Mouse (Mus musculus) lung, embryonic 16.5 days (tissue): ENCODE measurements around the gene Pcsk2. TPM values are rescaled to one million over a fixed set of nuclear protein-coding genes. Genes with fewer than 3 reads are reported as not detected.

Experiments
- ATAC-seq: fragments of 200-750 bp; cut with Nextera tagmentation; 2 replicates; pipeline ENCODE4 v1.8.0; 2017; ENCODE audit warnings: low read depth, mild to moderate bottlenecking, moderate library complexity
- H3K27ac ChIP-seq: fragments of 300-500 bp; sonication (generic); 2 replicates; pipeline ENCODE4 v1.5.1; 2014; ENCODE audit warnings: mild to moderate bottlenecking, control low read depth, low read length
- H3K27me3 ChIP-seq: fragments of 300-500 bp; sonication (generic); 2 replicates; pipeline ENCODE4 v1.6.1; 2014; ENCODE audit warnings: low read depth, low read length, mixed read lengths; ENCODE audit not compliant: control insufficient read depth, insufficient read depth
- H3K36me3 ChIP-seq: fragments of 300-500 bp; sonication (generic); 2 replicates; pipeline ENCODE4 v1.6.1; 2014; ENCODE audit warnings: low read length; ENCODE audit not compliant: control insufficient read depth, insufficient read depth
- H3K4me1 ChIP-seq: fragments of 300-500 bp; sonication (generic); replicated peaks from 2 replicates; pipeline ENCODE4 v1.6.1; 2014; ENCODE audit warnings: low read length, mixed read lengths; ENCODE audit not compliant: control insufficient read depth, insufficient read depth
- H3K4me2 ChIP-seq: fragments of 300-500 bp; sonication (generic); 2 replicates; pipeline ENCODE4 v1.6.1; 2014; ENCODE audit warnings: low read depth, low read length, control low read depth
- H3K4me3 ChIP-seq: fragments of 300-500 bp; sonication (generic); 2 replicates; pipeline ENCODE4 v1.5.1; 2014; ENCODE audit warnings: mild to moderate bottlenecking, low read length, control low read depth
- H3K9ac ChIP-seq: fragments of 300-500 bp; sonication (generic); 2 replicates; pipeline ENCODE4 v1.6.1; 2014; ENCODE audit warnings: low read length, control low read depth
- H3K9me3 ChIP-seq: fragments of 300-500 bp; sonication (generic); 2 replicates; pipeline ENCODE4 v1.6.1; 2016; ENCODE audit warnings: low read length; ENCODE audit not compliant: control insufficient read depth
- WGBS: fragments of 180-500 bp; shearing (Covaris S2); extraction: QIAGEN DNeasy Blood & Tissue Kit; methylation state at CpG from one replicate; pipeline ENCODE4 v1.1.7; 2014; 5-methylcytosine and 5-hydroxymethylcytosine counted together
- polyA plus RNA-seq: library from polyadenylated mRNA; unstranded; fragments of >200 nt; fragmentation: Nextera tagmentation; extraction: Ambion mirVana; gene quantifications from 2 replicates; pipeline ENCODE4 v1.2.1, GENCODE M21; 2015

Gene Pcsk2
- polyA plus RNA-seq, 1 experiment from 2014 or later: 0.08 TPM

- no peaks in the 10 kb centered on the region for H3K4me1 ChIP-seq
- H3K36me3 ChIP-seq: no peaks in the 10 kb centered on the region
- no peak overlapping the region for H3K4me2 ChIP-seq
- 66% methylated on average over 4 of the region's 4 CpGs for WGBS
- ATAC-seq: no peak
- H3K27me3 ChIP-seq: no peaks in the 10 kb centered on the region
- no peaks in the 10 kb centered on the region for H3K9me3 ChIP-seq
- H3K27ac ChIP-seq: no peak overlapping the region
- H3K4me3 ChIP-seq: no peak overlapping the region
- H3K9ac ChIP-seq: no peak overlapping the region
Measured at GRCm38 (mm10) chr2:143711886-143712285, 165.9 kb downstream of the Pcsk2 start.

GRCm38 (mm10) chr2:143712901-143713300 lies 166.9 kb downstream of the Pcsk2 start:
- H3K4me1 ChIP-seq: no peaks in the 10 kb centered on the region
- no peak overlapping the region for H3K9ac ChIP-seq
- H3K4me2 ChIP-seq: no peak overlapping the region
- no peak overlapping the region for H3K27ac ChIP-seq
- no peak overlapping the region for H3K4me3 ChIP-seq
- no peaks in the 10 kb centered on the region for H3K36me3 ChIP-seq
- WGBS: 75% methylated on average over 3 of the region's 3 CpGs
- no peaks in the 10 kb centered on the region for H3K9me3 ChIP-seq
- ATAC-seq: no peak
- H3K27me3 ChIP-seq: no peaks in the 10 kb centered on the region

GRCm38 (mm10) chr2:143713902-143714301 lies 167.9 kb downstream of the Pcsk2 start:
- Histone ChIP-seq H3K9ac (no peak overlapping the region), H3K27me3 (no peaks in the 10 kb centered on the region), H3K36me3 (no peaks in the 10 kb centered on the region), H3K4me3 (no peak overlapping the region), H3K27ac (no peak overlapping the region), H3K4me1 (no peaks in the 10 kb centered on the region), H3K4me2 (no peak overlapping the region), H3K9me3 (no peaks in the 10 kb centered on the region)
- 72% methylated on average over 4 of the region's 4 CpGs for WGBS
- ATAC-seq: no peak

GRCm38 (mm10) chr2:143715110-143715509 lies 169.2 kb downstream of the Pcsk2 start:
- WGBS: 58% methylated on average over 4 of the region's 4 CpGs
- Histone ChIP-seq H3K9me3 (no peaks in the 10 kb centered on the region), H3K9ac (no peak overlapping the region), H3K27ac (no peak overlapping the region), H3K36me3 (no peaks in the 10 kb centered on the region), H3K4me2 (no peak overlapping the region), H3K4me3 (no peak overlapping the region), H3K4me1 (no peaks in the 10 kb centered on the region), H3K27me3 (no peaks in the 10 kb centered on the region)
- no peak for ATAC-seq

GRCm38 (mm10) chr2:143723231-143723630 lies 177.3 kb downstream of the Pcsk2 start:
- Histone ChIP-seq H3K9ac (no peak overlapping the region), H3K27me3 (no peaks in the 10 kb centered on the region), H3K36me3 (no peaks in the 10 kb centered on the region), H3K4me2 (no peak overlapping the region), H3K4me3 (no peak overlapping the region), H3K27ac (no peak overlapping the region), H3K9me3 (no peaks in the 10 kb centered on the region), H3K4me1 (no peaks in the 10 kb centered on the region)
- ATAC-seq: no peak
- WGBS: 23% methylated on average over 4 of the region's 4 CpGs

- H3K4me1 ChIP-seq: no peaks in the 10 kb centered on the region
- H3K36me3 ChIP-seq: no peaks in the 10 kb centered on the region
- no peak overlapping the region for H3K9ac ChIP-seq
- no peak for ATAC-seq
- no peaks in the 10 kb centered on the region for H3K27me3 ChIP-seq
- H3K4me2 ChIP-seq: no peak overlapping the region
- no peaks in the 10 kb centered on the region for H3K9me3 ChIP-seq
- no peak overlapping the region for H3K27ac ChIP-seq
- WGBS: 80% methylated on average over 4 of the region's 4 CpGs
- H3K4me3 ChIP-seq: no peak overlapping the region
Measured at GRCm38 (mm10) chr2:143724101-143724500, 178.1 kb downstream of the Pcsk2 start.

- no peak overlapping the region for H3K27ac ChIP-seq
- no peaks in the 10 kb centered on the region for H3K4me1 ChIP-seq
- H3K4me2 ChIP-seq: no peak overlapping the region
- 67% methylated on average over 8 of the region's 8 CpGs for WGBS
- no peak overlapping the region for H3K4me3 ChIP-seq
- H3K36me3 ChIP-seq: no peaks in the 10 kb centered on the region
- no peaks in the 10 kb centered on the region for H3K9me3 ChIP-seq
- no peak for ATAC-seq
- H3K27me3 ChIP-seq: no peaks in the 10 kb centered on the region
- no peak overlapping the region for H3K9ac ChIP-seq
Measured at GRCm38 (mm10) chr2:143724720-143725119, 178.8 kb downstream of the Pcsk2 start.

- Histone ChIP-seq H3K36me3 (no peaks in the 10 kb centered on the region), H3K27ac (no peak overlapping the region), H3K4me1 (no peaks in the 10 kb centered on the region), H3K27me3 (no peaks in the 10 kb centered on the region), H3K9ac (no peak overlapping the region), H3K4me3 (no peak overlapping the region), H3K9me3 (no peaks in the 10 kb centered on the region), H3K4me2 (no peak overlapping the region)
- 59% methylated on average over 10 of the region's 10 CpGs for WGBS
- no peak for ATAC-seq
Measured at GRCm38 (mm10) chr2:143732501-143732900, 186.5 kb downstream of the Pcsk2 start.

- Histone ChIP-seq H3K36me3 (no peaks in the 10 kb centered on the region), H3K9ac (no peak overlapping the region), H3K27me3 (no peaks in the 10 kb centered on the region), H3K4me3 (no peak overlapping the region), H3K27ac (no peak overlapping the region), H3K4me2 (no peak overlapping the region), H3K9me3 (no peaks in the 10 kb centered on the region), H3K4me1 (no peaks in the 10 kb centered on the region)
- WGBS: 71% methylated on average over 3 of the region's 3 CpGs
- ATAC-seq: no peak
Measured at GRCm38 (mm10) chr2:143735442-143735841, 189.5 kb downstream of the Pcsk2 start.
